Mouse (Mus musculus): Measurements from ENCODE around the gene Hist1h4f.

DNA sequence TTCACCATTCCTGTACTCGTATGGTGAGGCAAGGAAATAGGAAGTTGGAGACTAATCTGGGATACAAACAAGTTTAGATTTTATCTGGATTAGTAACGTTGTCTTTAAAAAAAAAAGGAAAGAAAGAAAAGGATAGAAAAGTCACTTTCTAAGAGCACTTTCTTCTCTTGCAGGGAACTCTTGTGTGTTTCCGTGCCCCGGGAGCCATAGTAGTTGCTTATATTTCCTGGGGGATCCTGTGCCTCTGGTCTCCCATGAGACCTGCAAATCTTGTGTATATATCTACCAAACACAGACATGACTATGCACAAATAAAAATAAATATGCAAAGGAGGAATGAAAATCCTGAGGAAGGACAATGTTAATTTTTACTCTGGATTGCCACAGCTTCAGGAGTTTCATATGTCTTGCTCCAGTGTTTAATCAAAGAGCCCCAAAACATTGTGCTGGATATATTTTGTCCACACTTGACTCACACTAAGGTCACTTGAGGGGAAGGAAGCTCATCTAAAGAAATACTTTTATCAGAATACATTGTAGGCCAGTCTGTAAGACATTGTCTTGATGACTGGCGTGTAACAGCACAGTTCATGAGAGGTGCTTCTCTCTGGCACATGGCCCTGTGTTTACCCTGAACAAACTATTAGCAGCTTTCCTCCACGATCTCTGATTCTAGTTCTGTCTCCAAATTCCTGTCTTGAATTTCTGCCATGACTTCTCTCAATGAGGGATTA is 25.6 kb upstream of the Hist1h4f start:
- TF ChIP-seq POLR2A (IDR thresholded peaks at IDR 0.05; ENCODE audit: borderline replicate concordance, low read depth, low read length): no peak
- TF ChIP-seq CTCF (IDR thresholded peaks at IDR 0.05; ENCODE audit: low read depth, low read length): no peak

All from bone marrow macrophage, adult 2 months (primary cell).